10 mouse cellular contexts compared by ENCODE assay signal in the genomic region with DNA sequence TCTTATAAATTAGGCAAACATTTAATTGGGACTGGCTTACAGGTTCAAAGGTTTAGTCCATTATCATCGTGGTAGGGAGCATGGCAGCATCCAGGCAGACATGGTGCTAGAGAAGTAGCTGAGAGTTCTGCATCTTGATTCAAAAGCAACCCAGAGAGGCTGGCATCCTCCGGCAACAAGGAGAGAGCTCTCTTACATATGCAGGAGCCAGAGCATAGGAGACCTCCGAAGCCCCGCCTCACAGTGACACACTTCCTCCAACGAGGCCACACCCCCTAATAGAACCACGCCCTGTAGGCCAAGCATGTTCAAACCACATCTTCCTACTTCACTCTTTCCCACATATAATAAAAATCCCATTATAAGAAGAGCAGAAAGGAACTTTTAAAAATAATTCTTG.
DNase-seq lines count a peak whose midpoint lies in the region; ATAC-seq and TF ChIP-seq lines count a peak whose summit lies in the region.
"Had no signal": no experiment of that assay in that cellular context is flagged by ENCODE, and none has a peak within 500 bp of the region (broad histone marks: within the 10 kb centered on the region; RNA-seq: fewer than 3 reads in every experiment).

No protein-coding gene starts in this region.

- H3K27me3 ChIP-seq in E14TG2a.4 (ENCODE audit: insufficient read depth, low read length), result 0 out of 2 replicates have a peak, but pooled peaks cover 2% of the 10 kb centered on the region
- H3K27me3 ChIP-seq in forebrain, embryonic 16.5 days (replicated peaks; ENCODE audit: control insufficient read depth, insufficient read depth, low read length), result no peaks in the 10 kb centered on the region
- no peaks in the 10 kb centered on the region for H3K27me3 ChIP-seq in limb, embryonic 14.5 days (ENCODE audit: control insufficient read depth, insufficient read depth, low read length)
- H3K27me3 ChIP-seq: stomach, embryonic 15.5 days had no signal

- H3K9me3 ChIP-seq in E14TG2a.4 (ENCODE audit: low read length), result peaks cover 10% of the 10 kb centered on the region
- H3K9me3 ChIP-seq in forebrain, embryonic 16.5 days (ENCODE audit: control insufficient read depth, low read length), result peaks cover 4% of the 10 kb centered on the region
- H3K9me3 ChIP-seq in limb, embryonic 14.5 days (ENCODE audit: control insufficient read depth, low read length), result peaks cover 6% of the 10 kb centered on the region; the same call in 1 of the 2 replicates
- H3K9me3 ChIP-seq: stomach, embryonic 15.5 days had no signal

- DNase-seq in embryo, embryonic 11 days, result peak; percentile 47
- no peak for DNase-seq in embryo, embryonic 9.5 days (ENCODE audit: extremely low spot score)
- no peak for DNase-seq in limb, embryonic 14.5 days (ENCODE audit: low spot score)
- DNase-seq in right cerebral cortex, postnatal 4 days, result no peak
- DNase-seq in right cerebral cortex, postnatal 36 days (ENCODE audit: low spot score in 2 of 2), result no peak

- peak overlapping the region; percentile 43 for H3K4me3 ChIP-seq in E14TG2a.4 (replicated peaks; ENCODE audit: low read length)
- no peak overlapping the region for H3K4me3 ChIP-seq in forebrain, embryonic 16.5 days (replicated peaks; ENCODE audit: low read length)
- H3K4me3 ChIP-seq in limb, embryonic 14.5 days (replicated peaks; ENCODE audit: low read length), result 0 out of 2 replicates have a peak overlapping the region, but pooled peaks have one; percentile 3
- H3K4me3 ChIP-seq: stomach, embryonic 15.5 days had no signal

- peaks cover 20% of the 10 kb centered on the region for H3K4me1 ChIP-seq in E14TG2a.4 (replicated peaks; ENCODE audit: low read depth, low read length)
- H3K4me1 ChIP-seq in forebrain, embryonic 16.5 days (replicated peaks; ENCODE audit: control insufficient read depth, insufficient read depth, low read length), result 0 out of 2 replicates have a peak, but pooled peaks cover 3% of the 10 kb centered on the region
- no peaks in the 10 kb centered on the region for H3K4me1 ChIP-seq in limb, embryonic 14.5 days (ENCODE audit: control insufficient read depth, insufficient read depth, low read length)
- H3K4me1 ChIP-seq: stomach, embryonic 15.5 days had no signal

- peak; percentile 57; the same call in 1 of the 2 replicates for ATAC-seq in forebrain, embryonic 16.5 days
- no peak for ATAC-seq in limb, embryonic 14.5 days (ENCODE audit: low FRiP score, low read depth)
- no peak for ATAC-seq in erythroid progenitor cell, adult 5-6 weeks (replicated peaks; ENCODE audit: low FRiP score, poor library complexity, severe bottlenecking)

- no peak for TF ChIP-seq CTCF in E14TG2a.4 (conservative IDR thresholded peaks at IDR 0.05; ENCODE audit: low read length)

- no peak overlapping the region for H3K27ac ChIP-seq in forebrain, embryonic 16.5 days (ENCODE audit: low read length)
- no peak overlapping the region for H3K27ac ChIP-seq in limb, embryonic 14.5 days (replicated peaks; ENCODE audit: low read depth, low read length)
- H3K27ac ChIP-seq: stomach, embryonic 15.5 days had no signal

- no peaks in the 10 kb centered on the region for H3K36me3 ChIP-seq in E14TG2a.4 (ENCODE audit: insufficient read depth, low read length)
- H3K36me3 ChIP-seq in forebrain, embryonic 16.5 days (ENCODE audit: control insufficient read depth, insufficient read depth), result no peaks in the 10 kb centered on the region
- H3K36me3 ChIP-seq in limb, embryonic 14.5 days (ENCODE audit: control insufficient read depth, insufficient read depth, low read length), result no peaks in the 10 kb centered on the region
- H3K36me3 ChIP-seq: G1E; stomach, embryonic 15.5 days had no signal

- 58% methylated on average over 6 of the region's 6 CpGs for WGBS in forebrain, embryonic 16.5 days
- 69% methylated on average over 6 of the region's 6 CpGs for WGBS in limb, embryonic 14.5 days

- no peak overlapping the region for H3K9ac ChIP-seq in forebrain, embryonic 16.5 days (replicated peaks; ENCODE audit: low read depth, low read length)
- no peak overlapping the region for H3K9ac ChIP-seq in limb, embryonic 14.5 days (ENCODE audit: low read depth, low read length, severe bottlenecking)
- H3K9ac ChIP-seq: stomach, embryonic 15.5 days had no signal

- no peak for TF ChIP-seq POLR2A in limb, embryonic 14.5 days (IDR thresholded peaks at IDR 0.05; ENCODE audit: borderline replicate concordance, extremely low read depth, insufficient read depth, insufficient read length)

- H3K4me2 ChIP-seq in forebrain, embryonic 16.5 days (ENCODE audit: low read length), result peak overlapping the region; percentile 29
- peak overlapping the region; percentile 9; the same call in 1 of the 2 replicates for H3K4me2 ChIP-seq in limb, embryonic 14.5 days (replicated peaks; ENCODE audit: low read depth, low read length, severe bottlenecking)
- H3K4me2 ChIP-seq: stomach, embryonic 15.5 days had no signal
